Mouse (Mus musculus) left cerebral cortex, postnatal 36 days (tissue): ENCODE data around the gene Gm10340. TPM values are rescaled to one million over a fixed set of nuclear protein-coding genes. Genes with fewer than 3 reads are reported as not detected.
"Not testable (repeated sequence)": the region's sequence is repeated elsewhere in the genome, so short reads cannot be mapped to it uniquely, and the experiment has no call there.

Experiments
- DNase-seq, 2 experiments: peaks; one replicate each; pipeline ENCODE4 v3.0.0; 2021 to 2022; ENCODE audit warnings: low spot score in 2 of 2, mixed read lengths in 1 of 2
- intact Hi-C: fragments of 180-260 bp; cut with DNase I; formaldehyde crosslinking; loops from one replicate; pipeline ENCODE4 v1.15.1; 2025
- total RNA-seq, 2 experiments: library from RNA; stranded (reverse); gene quantifications; 2 replicates each; pipeline ENCODE4 v1.2.3; 2021

The Gm10340 gene
- not detected for total RNA-seq

- intact Hi-C loops, DNase-seq: not testable (repeated sequence)
These were observed at the start of gene Gm10340 for GRCm38 (mm10) chr14:3133697-3134096. Gm10340 (plus strand) TSS chr14:3133997.

GRCm38 (mm10) chr14:3116051-3116450, 17.7 kb upstream of the Gm10340 start:
- DNase-seq = peak; percentile 6 to 18
- intact Hi-C loops = not testable (repeated sequence)

- intact Hi-C loops, DNase-seq: not testable (repeated sequence)
These were observed 54.2 kb downstream of the Gm10340 start, which contains the start of gene Gm5795 for GRCm38 (mm10) chr14:3187955-3188354. Gm5795 (plus strand) TSS chr14:3188255.

Other genes with a start within 250 kb of the Gm10340 start
- gene Gm2888, start 104.0 kb upstream of the Gm10340 start, total RNA-seq = not detected
- 1 to 10 TPM in 1 of 2 experiments, not detected in 1; 1.0 TPM for gene Gm2897, start 84.7 kb upstream of the Gm10340 start, total RNA-seq
- gene Gm5795, start 54.3 kb downstream of the Gm10340 start, total RNA-seq = not detected
- 1 to 10 TPM; 5.3 to 5.4 TPM for gene D830030K20Rik, start 74.5 kb downstream of the Gm10340 start, total RNA-seq
- gene Gm2956, start 198.6 kb downstream of the Gm10340 start, total RNA-seq = under 1 TPM in 1 of 2 experiments, not detected in 1; 0.36 TPM